In the genomic region with DNA sequence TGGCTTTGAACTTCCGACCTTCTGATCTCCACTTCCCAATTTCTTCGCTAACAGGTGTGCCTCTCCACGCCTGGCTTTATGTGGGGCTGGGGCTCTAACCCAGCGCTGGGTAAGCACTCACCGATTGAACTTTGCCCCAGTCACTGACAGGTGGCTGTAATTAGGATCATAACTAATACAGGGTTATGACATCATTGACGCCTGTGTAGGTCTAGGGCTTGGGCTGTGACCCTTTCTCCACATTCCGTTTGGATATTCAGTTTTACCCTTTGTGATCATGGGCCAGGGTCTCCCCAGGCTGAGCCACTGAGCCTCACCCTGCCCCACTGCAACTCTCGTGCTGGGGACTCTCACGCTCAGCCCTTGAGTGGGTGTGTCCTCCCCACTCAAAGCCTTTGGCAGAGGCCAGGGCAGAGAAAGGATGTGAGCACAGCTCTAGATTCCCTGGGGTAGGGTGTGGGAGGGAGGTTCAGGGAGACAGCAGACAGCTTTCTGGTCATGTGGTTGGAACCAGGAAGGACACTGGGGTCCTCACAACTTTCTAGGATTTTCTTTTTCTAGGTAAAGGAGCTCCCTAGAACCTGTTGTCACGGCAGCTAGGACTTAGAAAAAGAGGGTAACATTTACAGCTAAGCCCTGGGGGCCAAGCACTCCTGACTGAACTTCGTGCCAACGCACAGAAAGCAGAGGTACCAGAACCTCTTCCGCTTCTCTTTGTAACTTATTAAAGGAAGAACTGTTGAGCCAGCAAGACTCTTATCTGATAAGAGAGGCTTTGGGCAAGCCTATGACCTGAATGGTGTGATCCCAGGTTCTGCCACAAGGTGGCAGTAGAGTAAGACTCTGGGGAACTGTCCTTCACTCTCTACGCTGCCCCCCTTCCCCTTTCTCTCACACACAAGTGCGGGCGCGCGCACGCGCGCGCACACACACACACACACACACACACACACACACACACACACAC, we compare ENCODE assay signal across 8 mouse cellular contexts. TPM values are rescaled to one million over a fixed set of nuclear protein-coding genes. Genes with fewer than 3 reads are reported as not detected.
A peak's percentile ranks its signal among the peaks of the same experiment; 100 is the strongest.
DNase-seq lines count a peak whose midpoint lies in the region; ATAC-seq and TF ChIP-seq lines count a peak whose summit lies in the region.

No protein-coding gene starts in this region.

- no peaks in the 10 kb centered on the region for H3K27me3 ChIP-seq in heart, embryonic 11.5 days (ENCODE audit: control insufficient read depth, insufficient read depth, low read length)
- H3K27me3 ChIP-seq in kidney, embryonic 16.5 days (ENCODE audit: insufficient read depth, low read length) = no peaks in the 10 kb centered on the region; the same call in 1 of the 2 replicates
- no peaks in the 10 kb centered on the region; the same call in 1 of the 2 replicates for H3K27me3 ChIP-seq in liver, embryonic 11.5 days (replicated peaks; ENCODE audit: control insufficient read depth, insufficient read depth, low read length)
- H3K27me3 ChIP-seq in splenic B cell, adult 2 months (ENCODE audit: control insufficient read depth, insufficient read depth, low read length, poor library complexity, severe bottlenecking) = no peaks in the 10 kb centered on the region

- H3K27ac ChIP-seq in bone marrow macrophage, adult 2 months (ENCODE audit: insufficient read depth, low read depth, low read length) = no peak overlapping the region
- no peak overlapping the region for H3K27ac ChIP-seq in embryonic fibroblast, embryonic 13.5 days (ENCODE audit: insufficient read depth, low read length)
- no peak overlapping the region for H3K27ac ChIP-seq in heart, embryonic 11.5 days (ENCODE audit: low read depth, low read length)
- peak overlapping the region; percentile 80 for H3K27ac ChIP-seq in kidney, embryonic 16.5 days (ENCODE audit: low read length)
- H3K27ac ChIP-seq in liver, embryonic 11.5 days (ENCODE audit: low read depth, low read length) = no peak overlapping the region

- 37% methylated on average over 22 of the region's 22 CpGs for WGBS in heart, embryonic 11.5 days (ENCODE audit: insufficient replicate concordance)
- WGBS in kidney, embryonic 16.5 days = 34% methylated on average over 22 of the region's 22 CpGs
- WGBS in liver, embryonic 11.5 days = 34% methylated on average over 22 of the region's 22 CpGs

- peaks cover 15% of the 10 kb centered on the region for H3K4me1 ChIP-seq in bone marrow macrophage, adult 2 months (ENCODE audit: control insufficient read depth, insufficient read depth, low read length)
- 0 out of 2 replicates have a peak, but pooled peaks cover 2% of the 10 kb centered on the region for H3K4me1 ChIP-seq in embryonic fibroblast, embryonic 13.5 days (ENCODE audit: control insufficient read depth, insufficient read depth, low read length)
- no peaks in the 10 kb centered on the region; the same call in none of the 2 replicates for H3K4me1 ChIP-seq in heart, embryonic 11.5 days (ENCODE audit: control insufficient read depth, insufficient read depth, low read length)
- peaks cover 16% of the 10 kb centered on the region for H3K4me1 ChIP-seq in kidney, embryonic 16.5 days (ENCODE audit: insufficient read depth, low read length)
- H3K4me1 ChIP-seq in liver, embryonic 11.5 days (replicated peaks; ENCODE audit: control insufficient read depth, insufficient read depth, low read length) = no peaks in the 10 kb centered on the region

- H3K4me3 ChIP-seq in bone marrow macrophage, adult 2 months (ENCODE audit: insufficient read depth, low read length) = no peak overlapping the region
- H3K4me3 ChIP-seq in embryonic fibroblast, embryonic 13.5 days (ENCODE audit: insufficient read depth, low read length) = no peak overlapping the region
- no peak overlapping the region for H3K4me3 ChIP-seq in heart, embryonic 11.5 days (ENCODE audit: low read depth, low read length)
- no peak overlapping the region for H3K4me3 ChIP-seq in kidney, embryonic 16.5 days (ENCODE audit: low read length)
- no peak overlapping the region for H3K4me3 ChIP-seq in liver, embryonic 11.5 days (ENCODE audit: low read depth, low read length)

- H3K9me3 ChIP-seq in heart, embryonic 11.5 days (replicated peaks; ENCODE audit: control insufficient read depth, low read length) = no peaks in the 10 kb centered on the region
- H3K9me3 ChIP-seq in kidney, embryonic 16.5 days (ENCODE audit: low read length) = no peaks in the 10 kb centered on the region
- H3K9me3 ChIP-seq in liver, embryonic 11.5 days (ENCODE audit: control insufficient read depth, low read length) = no peaks in the 10 kb centered on the region

- ATAC-seq in heart, embryonic 11.5 days (replicated peaks; ENCODE audit: insufficient number of reproducible peaks, low FRiP score, low TSS enrichment) = no peak
- ATAC-seq in kidney, embryonic 16.5 days (ENCODE audit: low FRiP score, low TSS enrichment) = peak; percentile 39; the same call in 1 of the 2 replicates
- peak; percentile 68 for ATAC-seq in liver, embryonic 11.5 days (replicated peaks; ENCODE audit: low FRiP score)

- peak; percentile 90 for DNase-seq in B cell, adult 2 months
- DNase-seq in liver, embryonic 11.5 days (ENCODE audit: low spot score) = peak; percentile 77
- DNase-seq in naive thymus-derived CD4-positive, alpha-beta T cell, adult 2 months (ENCODE audit: low read depth) = peak; percentile 93
- DNase-seq in splenic B cell, adult 2 months (ENCODE audit: low read depth, low spot score) = peak; percentile 92

- 0 out of 2 replicates have a peak overlapping the region, but pooled peaks have one; percentile 11 for H3K4me2 ChIP-seq in heart, embryonic 11.5 days
- peak overlapping the region; percentile 32; the same call in 1 of the 2 replicates for H3K4me2 ChIP-seq in kidney, embryonic 16.5 days (replicated peaks; ENCODE audit: low read depth, low read length)
- H3K4me2 ChIP-seq in liver, embryonic 11.5 days = peak overlapping the region; percentile 33; the same call in 1 of the 2 replicates

- no peak for TF ChIP-seq POLR2A in bone marrow macrophage, adult 2 months (IDR thresholded peaks at IDR 0.05; ENCODE audit: borderline replicate concordance, low read depth, low read length)
- TF ChIP-seq POLR2A in embryonic fibroblast, embryonic 13.5 days (IDR thresholded peaks at IDR 0.05; ENCODE audit: low read depth, low read length) = no peak

- H3K36me3 ChIP-seq in heart, embryonic 11.5 days (ENCODE audit: control insufficient read depth, insufficient read depth, low read length) = no peaks in the 10 kb centered on the region
- H3K36me3 ChIP-seq in kidney, embryonic 16.5 days (ENCODE audit: insufficient read depth, low read length) = no peaks in the 10 kb centered on the region
- H3K36me3 ChIP-seq in liver, embryonic 11.5 days (ENCODE audit: control insufficient read depth, insufficient read depth, low read length) = no peaks in the 10 kb centered on the region
- no peaks in the 10 kb centered on the region for H3K36me3 ChIP-seq in splenic B cell, adult 2 months (ENCODE audit: control insufficient read depth, insufficient read depth, low read length, poor library complexity, severe bottlenecking)

- peak; percentile 48; the same call in 1 of the 2 replicates for TF ChIP-seq CTCF in bone marrow macrophage, adult 2 months (IDR thresholded peaks at IDR 0.05; ENCODE audit: low read depth, low read length)
- TF ChIP-seq CTCF in embryonic fibroblast, embryonic 13.5 days (IDR thresholded peaks at IDR 0.05; ENCODE audit: borderline replicate concordance, insufficient read depth, low read length) = peak; percentile 34

- H3K9ac ChIP-seq in heart, embryonic 11.5 days (ENCODE audit: low read depth, low read length) = no peak overlapping the region
- H3K9ac ChIP-seq in kidney, embryonic 16.5 days (replicated peaks; ENCODE audit: low read length) = no peak overlapping the region
- no peak overlapping the region for H3K9ac ChIP-seq in liver, embryonic 11.5 days (ENCODE audit: low read depth, low read length)

RNA-seq across cellular contexts. Expression of a gene that starts 34.3 kb away (rescaled TPM):
- polyA plus RNA-seq in bone marrow macrophage, adult 2 months (2012; ENCODE audit: insufficient read depth, insufficient read length, missing spikeins) = 9.0 and 10.3 TPM in 2 replicates
- 15.0 and 19.3 TPM in 2 replicates for polyA plus RNA-seq in embryonic fibroblast, embryonic 13.5 days (2011; ENCODE audit: insufficient read length, low read depth, missing spikeins)
- 62.3 and 66.9 TPM in 2 replicates for polyA plus RNA-seq in heart, embryonic 11.5 days (2014; fragmentation: Nextera tagmentation; extraction: Ambion mirVana)
- polyA plus RNA-seq in kidney, embryonic 16.5 days (2015; fragmentation: Nextera tagmentation; extraction: Ambion mirVana) = 70.3 and 72.1 TPM in 2 replicates
- polyA plus RNA-seq in liver, embryonic 11.5 days (2014; fragmentation: Nextera tagmentation; extraction: Ambion mirVana) = 86.3 and 96.0 TPM in 2 replicates
